Mouse (Mus musculus): ENCODE measurements around the gene Cdc42bpg. TPM values are rescaled to one million over a fixed set of nuclear protein-coding genes. Genes with fewer than 3 reads are reported as not detected.
"Not testable (repeated sequence)": the region's sequence is repeated elsewhere in the genome, so short reads cannot be mapped to it uniquely, and the experiment has no call there.

Gene Cdc42bpg
- polyA plus RNA-seq, 1 experiment, result 33.1 TPM

- no peak overlapping the region for H3K4me3 ChIP-seq (replicated peaks; ENCODE audit: insufficient read depth, low read depth, low read length)
- no peaks in the 10 kb centered on the region for H3K27me3 ChIP-seq (ENCODE audit: control insufficient read depth, insufficient read depth, low read length)
- WGBS, result 41% methylated on average over 7 of the region's 7 CpGs
- peak in 1 of 2 experiments; percentile 42 for DNase-seq
- peaks cover 72% of the 10 kb centered on the region for H3K4me1 ChIP-seq (ENCODE audit: control insufficient read depth, insufficient read depth, low read length)
- peak overlapping the region; percentile 80 for H3K27ac ChIP-seq (ENCODE audit: insufficient read depth, low read length)
- TF ChIP-seq CTCF (IDR thresholded peaks at IDR 0.05; ENCODE audit: borderline replicate concordance, insufficient read depth, low read depth, low read length) (no peak), POLR2A (IDR thresholded peaks at IDR 0.05; ENCODE audit: borderline replicate concordance, insufficient read depth, low read length) (no peak)
Measured at GRCm38 (mm10) chr19:6285632-6286433, 20.4 kb upstream of the Cdc42bpg start.

- Histone ChIP-seq H3K27ac (ENCODE audit: insufficient read depth, low read length) (peak overlapping the region; percentile 80), H3K27me3 (ENCODE audit: control insufficient read depth, insufficient read depth, low read length) (no peaks in the 10 kb centered on the region), H3K4me1 (ENCODE audit: control insufficient read depth, insufficient read depth, low read length) (peaks cover 73% of the 10 kb centered on the region), H3K4me3 (replicated peaks; ENCODE audit: insufficient read depth, low read depth, low read length) (no peak overlapping the region)
- WGBS, result 16% methylated on average over 19 of the region's 19 CpGs
- TF ChIP-seq CTCF (IDR thresholded peaks at IDR 0.05; ENCODE audit: borderline replicate concordance, insufficient read depth, low read depth, low read length) (no peak), POLR2A (IDR thresholded peaks at IDR 0.05; ENCODE audit: borderline replicate concordance, insufficient read depth, low read length) (no peak)
- DNase-seq, result peak; percentile 73 to 79
Measured at GRCm38 (mm10) chr19:6286434-6287401, 19.5 kb upstream of the Cdc42bpg start.

DNA sequence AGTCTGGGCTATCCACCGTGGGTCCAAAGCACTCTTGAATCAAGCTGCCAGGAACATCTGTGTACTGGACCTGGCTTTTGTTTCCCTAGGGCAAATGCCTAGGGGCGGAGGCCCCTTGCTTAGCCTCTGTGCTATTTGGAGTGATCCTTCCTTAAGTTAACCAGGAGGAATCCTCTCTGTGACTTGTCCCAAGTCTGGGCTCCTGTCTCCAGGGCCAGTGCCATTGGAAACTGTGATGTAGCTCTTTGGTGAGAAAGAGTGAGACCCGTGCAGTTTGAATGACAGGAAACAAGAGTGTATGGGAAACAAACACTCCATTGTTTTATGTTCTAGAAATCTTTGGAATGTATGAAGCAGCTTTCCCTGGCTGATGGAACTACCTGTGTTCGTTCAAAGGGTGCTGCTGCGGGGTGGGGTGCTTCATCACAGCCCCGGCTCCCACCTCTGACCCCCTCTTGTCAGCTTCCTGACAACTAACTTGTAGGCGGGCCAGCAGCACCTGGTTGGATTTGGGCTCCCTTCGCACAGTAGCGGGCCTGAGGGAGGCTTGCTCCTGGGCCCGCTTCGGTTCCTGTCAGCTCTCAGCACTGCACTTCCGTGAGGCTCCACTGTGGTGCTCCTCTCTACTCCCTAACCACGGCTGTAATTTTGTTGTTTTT, 17.9 kb upstream of the Cdc42bpg start:
- no peak for DNase-seq
- H3K27me3 ChIP-seq (ENCODE audit: control insufficient read depth, insufficient read depth, low read length), result no peaks in the 10 kb centered on the region
- 61% methylated on average over 13 of the region's 13 CpGs for WGBS
- H3K4me1 ChIP-seq (ENCODE audit: control insufficient read depth, insufficient read depth, low read length), result peaks cover 80% of the 10 kb centered on the region
- TF ChIP-seq POLR2A (IDR thresholded peaks at IDR 0.05; ENCODE audit: borderline replicate concordance, insufficient read depth, low read length) (no peak), CTCF (IDR thresholded peaks at IDR 0.05; ENCODE audit: borderline replicate concordance, insufficient read depth, low read depth, low read length) (no peak)
- no peak overlapping the region for H3K4me3 ChIP-seq (replicated peaks; ENCODE audit: insufficient read depth, low read depth, low read length)
- H3K27ac ChIP-seq (ENCODE audit: insufficient read depth, low read length), result peak overlapping the region; percentile 80

GRCm38 (mm10) chr19:6289696-6290238, 16.5 kb upstream of the Cdc42bpg start:
- H3K4me3 ChIP-seq (replicated peaks; ENCODE audit: insufficient read depth, low read depth, low read length), result no peak overlapping the region
- no peak for TF ChIP-seq CTCF (IDR thresholded peaks at IDR 0.05; ENCODE audit: borderline replicate concordance, insufficient read depth, low read depth, low read length)
- no peak for TF ChIP-seq POLR2A (IDR thresholded peaks at IDR 0.05; ENCODE audit: borderline replicate concordance, insufficient read depth, low read length)
- DNase-seq, result no peak
- no peaks in the 10 kb centered on the region for H3K27me3 ChIP-seq (ENCODE audit: control insufficient read depth, insufficient read depth, low read length)
- peak overlapping the region; percentile 64 for H3K27ac ChIP-seq (ENCODE audit: insufficient read depth, low read length)
- WGBS, result 59% methylated on average over 14 of the region's 14 CpGs
- peaks cover 69% of the 10 kb centered on the region for H3K4me1 ChIP-seq (ENCODE audit: control insufficient read depth, insufficient read depth, low read length)

- H3K4me1 ChIP-seq (ENCODE audit: control insufficient read depth, insufficient read depth, low read length), result peaks cover 60% of the 10 kb centered on the region
- WGBS, result 73% methylated on average over 6 of the region's 6 CpGs
- H3K27ac ChIP-seq (ENCODE audit: insufficient read depth, low read length), result peak overlapping the region; percentile 83; the same call in 1 of the 2 replicates
- not testable (repeated sequence) for DNase-seq; H3K27me3 ChIP-seq (ENCODE audit: control insufficient read depth, insufficient read depth, low read length); H3K4me3 ChIP-seq (replicated peaks; ENCODE audit: insufficient read depth, low read depth, low read length)
Measured at GRCm38 (mm10) chr19:6290720-6291116, 15.5 kb upstream of the Cdc42bpg start.

DNA sequence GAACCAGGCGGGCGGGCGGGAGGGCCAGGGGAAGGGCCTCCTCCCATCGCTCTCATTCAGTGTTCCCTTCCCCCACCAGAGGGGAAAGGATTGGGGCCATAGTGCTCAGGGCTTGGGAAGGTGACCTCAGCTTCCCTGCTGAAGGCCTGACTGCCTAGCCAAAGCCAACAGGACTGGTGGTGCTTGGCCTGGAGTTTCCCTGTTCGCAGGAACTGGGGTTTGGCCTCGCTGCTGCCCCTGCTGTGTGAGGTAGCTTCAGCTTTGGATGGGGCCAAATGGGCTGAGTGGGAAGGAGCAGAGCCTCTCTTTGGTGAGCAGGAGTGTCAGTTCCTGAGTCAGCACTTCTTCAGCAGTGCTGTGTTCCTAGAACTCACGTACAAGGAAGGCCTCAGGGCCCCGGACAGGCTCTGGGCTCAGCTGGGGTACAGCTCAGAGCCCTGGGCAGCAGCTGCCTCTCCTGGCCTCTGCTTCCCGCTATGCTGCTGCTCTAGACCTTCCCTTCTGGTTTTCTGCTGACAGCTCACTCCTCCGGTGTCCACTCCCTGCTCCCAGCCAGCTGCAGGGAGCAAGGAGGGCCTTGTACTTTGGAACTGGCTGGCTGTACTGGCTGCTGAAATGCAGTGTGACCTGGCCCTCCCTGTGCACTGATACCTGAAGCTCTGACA, 15.0 kb upstream of the Cdc42bpg start:
- Histone ChIP-seq H3K27ac (ENCODE audit: insufficient read depth, low read length) (peak overlapping the region; percentile 83), H3K4me3 (replicated peaks; ENCODE audit: insufficient read depth, low read depth, low read length) (no peak overlapping the region), H3K27me3 (ENCODE audit: control insufficient read depth, insufficient read depth, low read length) (no peaks in the 10 kb centered on the region), H3K4me1 (ENCODE audit: control insufficient read depth, insufficient read depth, low read length) (peaks cover 55% of the 10 kb centered on the region)
- WGBS, result 15% methylated on average over 10 of the region's 10 CpGs
- DNase-seq, result peak; percentile 84 to 91
- 0 out of 2 replicates have a peak, but pooled peaks have one; percentile 11 for TF ChIP-seq POLR2A (IDR thresholded peaks at IDR 0.05; ENCODE audit: borderline replicate concordance, insufficient read depth, low read length)
- no peak for TF ChIP-seq CTCF (IDR thresholded peaks at IDR 0.05; ENCODE audit: borderline replicate concordance, insufficient read depth, low read depth, low read length)

DNA sequence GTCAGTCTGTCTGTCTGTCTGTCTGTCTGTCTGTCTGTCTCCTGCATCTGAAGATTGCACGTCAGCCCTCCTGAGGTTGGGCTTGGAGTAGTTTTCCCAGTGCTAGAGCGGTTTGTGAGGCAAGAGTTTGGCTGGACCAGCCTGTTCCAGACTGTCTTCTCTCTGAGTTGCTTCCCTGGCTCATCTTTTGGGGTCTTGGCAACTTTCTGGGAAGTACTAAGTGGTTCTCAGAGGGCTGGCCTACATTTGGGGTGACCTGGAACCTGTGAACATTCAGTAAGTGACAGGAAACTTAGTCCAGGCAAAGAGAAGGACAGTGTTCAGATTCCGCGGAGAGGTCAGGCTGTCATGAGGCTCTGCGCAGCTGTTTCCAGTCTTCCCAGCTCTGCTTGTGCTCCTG, 14.0 kb upstream of the Cdc42bpg start:
- Histone ChIP-seq H3K27me3 (ENCODE audit: control insufficient read depth, insufficient read depth, low read length) (no peaks in the 10 kb centered on the region), H3K4me3 (replicated peaks; ENCODE audit: insufficient read depth, low read depth, low read length) (no peak overlapping the region), H3K4me1 (ENCODE audit: control insufficient read depth, insufficient read depth, low read length) (peaks cover 46% of the 10 kb centered on the region), H3K27ac (ENCODE audit: insufficient read depth, low read length) (peak overlapping the region; percentile 48)
- TF ChIP-seq POLR2A (IDR thresholded peaks at IDR 0.05; ENCODE audit: borderline replicate concordance, insufficient read depth, low read length), result no peak
- TF ChIP-seq CTCF (IDR thresholded peaks at IDR 0.05; ENCODE audit: borderline replicate concordance, insufficient read depth, low read depth, low read length), result no peak
- DNase-seq, result no peak
- WGBS, result 72% methylated on average over 5 of the region's 5 CpGs

Measured in cerebellum, adult 2 months (tissue).